Mouse (Mus musculus) heart, embryonic 16.5 days (tissue): ENCODE measurements around the gene Iqgap1. TPM values are rescaled to one million over a fixed set of nuclear protein-coding genes. Genes with fewer than 3 reads are reported as not detected.

Experiments
- ATAC-seq: fragments of 200-750 bp; cut with Nextera tagmentation; replicated peaks from 2 replicates; pipeline ENCODE4 v1.8.0; 2017; ENCODE audit warnings: moderate number of reproducible peaks; ENCODE audit not compliant: insufficient read depth, low FRiP score; ENCODE audit errors: extremely low read depth
- H3K27ac ChIP-seq: fragments of 300-500 bp; sonication (generic); 2 replicates; pipeline ENCODE4 v1.5.1; 2014; ENCODE audit warnings: mild to moderate bottlenecking, low read length, control low read depth, moderate library complexity
- H3K27me3 ChIP-seq: fragments of 300-500 bp; sonication (generic); 2 replicates; pipeline ENCODE4 v1.6.1; 2014; ENCODE audit warnings: low read length, mixed read lengths; ENCODE audit not compliant: control insufficient read depth, insufficient read depth
- H3K36me3 ChIP-seq: fragments of 300-500 bp; sonication (generic); 2 replicates; pipeline ENCODE4 v1.6.1; 2014; ENCODE audit not compliant: control insufficient read depth, insufficient read depth
- H3K4me1 ChIP-seq: fragments of 300-500 bp; sonication (generic); 2 replicates; pipeline ENCODE4 v1.6.1; 2014; ENCODE audit warnings: low read length, mixed read lengths; ENCODE audit not compliant: control insufficient read depth, insufficient read depth
- H3K4me2 ChIP-seq: fragments of 300-500 bp; sonication (generic); 2 replicates; pipeline ENCODE4 v1.6.1; 2014; ENCODE audit warnings: low read depth, mild to moderate bottlenecking, control low read depth, low read length
- H3K4me3 ChIP-seq: fragments of 300-500 bp; sonication (generic); 2 replicates; pipeline ENCODE4 v1.5.1; 2014; ENCODE audit warnings: mild to moderate bottlenecking, control low read depth, low read length
- H3K9ac ChIP-seq: fragments of 300-500 bp; sonication (generic); 2 replicates; pipeline ENCODE4 v1.6.1; 2014; ENCODE audit warnings: low read length, control low read depth
- H3K9me3 ChIP-seq: fragments of 300-500 bp; sonication (generic); replicated peaks from 2 replicates; pipeline ENCODE4 v1.6.1; 2016; ENCODE audit warnings: low read length; ENCODE audit not compliant: control insufficient read depth
- WGBS: fragments of 180-500 bp; shearing (Covaris S2); extraction: QIAGEN DNeasy Blood & Tissue Kit; methylation state at CpG from one replicate; pipeline ENCODE4 v1.1.7; 2014; 5-methylcytosine and 5-hydroxymethylcytosine counted together
- polyA plus RNA-seq: library from polyadenylated mRNA; unstranded; fragments of >200 nt; fragmentation: Nextera tagmentation; extraction: Ambion mirVana; gene quantifications from 2 replicates; pipeline ENCODE4 v1.2.1, GENCODE M21; 2015

The Iqgap1 gene
- polyA plus RNA-seq, 1 experiment from 2014 or later, result 49.0 TPM

- Histone ChIP-seq H3K9ac (no peak overlapping the region), H3K27ac (no peak overlapping the region), H3K9me3 (peaks cover 3% of the 10 kb centered on the region; the same call in 1 of the 2 replicates), H3K4me1 (0 out of 2 replicates have a peak, but pooled peaks cover 2% of the 10 kb centered on the region), H3K27me3 (no peaks in the 10 kb centered on the region), H3K36me3 (no peaks in the 10 kb centered on the region), H3K4me2 (no peak overlapping the region), H3K4me3 (no peak overlapping the region)
- WGBS, result 30% methylated on average over 1 of the region's 1 CpGs
- ATAC-seq, result no peak
These were observed 129.4 kb downstream of the Iqgap1 start for GRCm38 (mm10) chr7:80696334-80696733.

GRCm38 (mm10) chr7:80692472-80692871 lies 133.3 kb downstream of the Iqgap1 start:
- ATAC-seq, result no peak
- 85% methylated on average over 9 of the region's 9 CpGs for WGBS

DNA sequence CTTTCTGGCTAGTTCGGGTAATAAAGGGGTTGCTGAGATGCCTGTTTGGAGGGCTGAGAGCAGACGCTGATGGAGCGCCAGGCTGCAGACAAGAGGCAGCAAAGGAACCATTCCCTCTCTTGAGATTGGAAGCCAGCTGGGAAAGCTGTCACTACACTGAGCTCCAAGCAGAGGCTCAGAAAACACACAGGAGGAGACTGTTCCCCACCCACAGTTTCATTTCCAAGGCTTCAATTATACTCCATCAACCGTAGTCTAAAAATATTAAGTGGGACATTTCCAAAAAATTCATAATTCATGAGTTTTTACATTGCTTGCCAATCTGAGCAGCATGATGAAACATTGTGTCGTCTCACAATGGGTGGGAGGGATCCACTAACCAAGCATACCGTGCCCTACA lies 134.6 kb downstream of the Iqgap1 start:
- Histone ChIP-seq H3K4me2 (no peak overlapping the region), H3K27me3 (no peaks in the 10 kb centered on the region), H3K36me3 (no peaks in the 10 kb centered on the region), H3K27ac (no peak overlapping the region), H3K4me1 (peaks cover 11% of the 10 kb centered on the region), H3K4me3 (no peak overlapping the region), H3K9me3 (peaks cover 3% of the 10 kb centered on the region; the same call in 1 of the 2 replicates), H3K9ac (no peak overlapping the region)
- 70% methylated on average over 6 of the region's 6 CpGs for WGBS
- no peak for ATAC-seq

More at GRCm38 (mm10) chr7:80692472-80692871, 133.3 kb downstream of the Iqgap1 start:
- H3K4me2 ChIP-seq, result no peak overlapping the region
- H3K36me3 ChIP-seq, result no peaks in the 10 kb centered on the region
- H3K27me3 ChIP-seq, result no peaks in the 10 kb centered on the region
- H3K27ac ChIP-seq, result no peak overlapping the region
- H3K9ac ChIP-seq, result no peak overlapping the region
- no peak overlapping the region for H3K4me3 ChIP-seq
- H3K9me3 ChIP-seq, result peaks cover 3% of the 10 kb centered on the region; the same call in 1 of the 2 replicates
- peaks cover 5% of the 10 kb centered on the region; the same call in 1 of the 2 replicates for H3K4me1 ChIP-seq

- Histone ChIP-seq H3K4me2 (peak overlapping the region; percentile 88), H3K27me3 (no peaks in the 10 kb centered on the region), H3K9ac (peak overlapping the region; percentile 89), H3K4me1 (peaks cover 11% of the 10 kb centered on the region), H3K4me3 (peak overlapping the region; percentile 84), H3K36me3 (no peaks in the 10 kb centered on the region), H3K27ac (peak overlapping the region; percentile 95), H3K9me3 (peaks cover 2% of the 10 kb centered on the region; the same call in 1 of the 2 replicates)
- 26% methylated on average over 10 of the region's 10 CpGs for WGBS
- no peak; the same call in 1 of the 2 replicates for ATAC-seq
These were observed 136.6 kb downstream of the Iqgap1 start for GRCm38 (mm10) chr7:80689221-80689591.

- H3K36me3 ChIP-seq, result no peaks in the 10 kb centered on the region
- under 1% methylated on average over 50 of the region's 83 CpGs for WGBS
These were observed 137.1 kb downstream of the Iqgap1 start, which contains the start of gene Crtc3 for GRCm38 (mm10) chr7:80688556-80689220. Gene Crtc3 (minus strand): TSS chr7:80688877.

DNA sequence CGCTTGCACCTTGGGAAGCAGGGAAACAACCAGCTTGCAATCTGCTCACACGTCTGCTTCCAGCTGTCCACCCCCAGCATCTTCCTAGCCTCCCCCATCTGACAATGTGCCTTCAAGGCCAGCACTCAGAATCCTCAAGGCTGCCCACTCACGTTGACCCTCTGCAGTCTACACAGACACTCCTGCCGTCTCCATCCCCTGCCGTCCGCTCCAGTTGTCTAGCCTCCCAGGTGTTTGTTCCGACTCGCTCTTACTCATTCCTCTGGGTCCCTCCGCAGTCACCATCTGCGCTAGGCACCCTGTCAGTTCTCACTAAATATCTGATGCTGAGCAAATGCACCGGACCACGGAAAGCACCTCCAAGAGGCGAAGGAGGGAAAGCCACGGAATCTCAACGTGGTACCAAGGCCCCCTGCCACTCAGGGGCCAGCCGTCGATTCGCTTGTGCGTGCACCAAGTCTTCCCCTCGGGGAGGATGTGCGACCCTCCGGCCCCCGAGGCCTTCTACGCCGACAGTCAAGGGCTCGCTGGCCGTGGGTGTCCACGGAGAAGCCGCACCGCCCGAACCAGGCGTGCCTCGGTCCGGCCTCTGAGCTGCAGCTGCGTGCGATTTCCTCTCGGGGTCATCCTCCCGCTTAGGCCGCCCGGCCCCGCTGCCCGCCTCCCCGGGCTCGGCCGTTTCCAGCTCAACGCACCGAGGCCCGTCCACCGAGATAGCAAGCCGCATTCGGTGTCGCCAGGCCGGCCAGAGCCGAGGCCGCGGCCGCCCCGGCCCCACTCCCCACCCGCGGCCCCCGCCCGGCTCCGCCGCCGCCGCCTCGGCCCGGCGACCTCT lies 137.8 kb downstream of the Iqgap1 start:
- H3K9ac ChIP-seq, result peak overlapping the region; percentile 89
- ATAC-seq, result peak; percentile 55
- peak overlapping the region; percentile 95 for H3K27ac ChIP-seq
- no peaks in the 10 kb centered on the region for H3K36me3 ChIP-seq
- no peaks in the 10 kb centered on the region for H3K27me3 ChIP-seq
- peak overlapping the region; percentile 88 for H3K4me2 ChIP-seq
- H3K9me3 ChIP-seq, result no peaks in the 10 kb centered on the region
- WGBS, result 1% methylated on average over 61 of the region's 69 CpGs
- peak overlapping the region; percentile 84 for H3K4me3 ChIP-seq
- peaks cover 11% of the 10 kb centered on the region for H3K4me1 ChIP-seq

More at GRCm38 (mm10) chr7:80688556-80689220, 137.1 kb downstream of the Iqgap1 start, which contains the start of gene Crtc3:
- H3K27ac ChIP-seq, result peak within 1 kb of the TSS; percentile 95
- peak; percentile 85 for ATAC-seq
- peak within 1 kb of the TSS; percentile 88 for H3K4me2 ChIP-seq
- H3K4me1 ChIP-seq, result peaks cover 11% of the 10 kb centered on the region
- H3K27me3 ChIP-seq, result no peaks in the 10 kb centered on the region
- peak within 1 kb of the TSS; percentile 84 for H3K4me3 ChIP-seq
- H3K9me3 ChIP-seq, result no peaks in the 10 kb centered on the region
- H3K9ac ChIP-seq, result peak within 1 kb of the TSS; percentile 89

- Histone ChIP-seq H3K27ac (no peak overlapping the region), H3K36me3 (no peaks in the 10 kb centered on the region), H3K9ac (no peak overlapping the region), H3K4me3 (no peak overlapping the region), H3K27me3 (no peaks in the 10 kb centered on the region), H3K4me1 (peaks cover 24% of the 10 kb centered on the region), H3K9me3 (no peaks in the 10 kb centered on the region), H3K4me2 (no peak overlapping the region)
- 65% methylated on average over 5 of the region's 5 CpGs for WGBS
- no peak for ATAC-seq
These were observed 140.1 kb downstream of the Iqgap1 start for GRCm38 (mm10) chr7:80685639-80686038.

DNA sequence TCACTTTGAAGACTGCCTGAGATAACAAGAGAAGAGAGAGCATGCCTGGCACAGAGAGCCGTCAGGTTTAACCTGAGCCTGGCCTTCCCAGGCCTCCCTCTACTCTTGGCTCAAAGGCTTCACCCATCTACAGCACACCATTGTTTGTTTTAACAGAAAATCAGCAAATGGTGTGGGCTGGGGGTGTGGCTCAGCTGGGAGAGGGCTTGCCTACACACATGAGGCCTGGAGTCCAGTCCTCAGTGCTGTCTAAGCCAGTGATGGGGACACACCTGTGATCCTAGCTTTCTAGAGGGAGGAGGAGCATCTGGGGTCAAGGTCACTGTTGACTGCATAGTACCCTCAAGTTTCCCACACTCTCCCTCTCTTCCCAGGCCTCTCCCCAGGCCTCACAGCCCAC lies 143.1 kb downstream of the Iqgap1 start:
- no peaks in the 10 kb centered on the region for H3K36me3 ChIP-seq
- no peak overlapping the region for H3K4me3 ChIP-seq
- H3K4me1 ChIP-seq, result peaks cover 27% of the 10 kb centered on the region
- no peak overlapping the region for H3K27ac ChIP-seq
- H3K9ac ChIP-seq, result no peak overlapping the region
- no peak overlapping the region for H3K4me2 ChIP-seq
- 22% methylated on average over 1 of the region's 1 CpGs for WGBS
- no peaks in the 10 kb centered on the region for H3K9me3 ChIP-seq
- ATAC-seq, result no peak
- no peaks in the 10 kb centered on the region for H3K27me3 ChIP-seq
